Mouse (Mus musculus): ENCODE data around the gene Tspan18. TPM values are rescaled to one million over a fixed set of nuclear protein-coding genes. Genes with fewer than 3 reads are reported as not detected.

Tspan18 gene
- total and polyA plus RNA-seq, 3 experiments: 0.38 TPM; not detected in 2

GRCm38 (mm10) chr2:93170845-93171200 lies 163.5 kb downstream of the Tspan18 start:
- H3K9me3 ChIP-seq (replicated peaks; ENCODE audit: low read length): no peaks in the 10 kb centered on the region
- peaks cover 92% of the 10 kb centered on the region for H3K27me3 ChIP-seq (replicated peaks)
- dilution Hi-C loops (cut with MboI; ENCODE audit: extremely low pct_ligation_motif_present, extremely low pct_unique_long_range_greater_than_20kb, low sequenced_read_pairs): no loop called here
- H3K4me1 ChIP-seq (ENCODE audit: control insufficient read depth in 1 of 2, insufficient read depth in 2 of 2): peaks cover 12% of the 10 kb centered on the region in 2 experiments
- no peak overlapping the region for H3K27ac ChIP-seq (ENCODE audit: insufficient read depth, low read depth)
- in situ Hi-C loops (cut with MboI; ENCODE audit: low pct_ligation_motif_present, low pct_unique_long_range_greater_than_20kb, low sequenced_read_pairs): loop anchor here (10.0 kb wide), 1 partner anchor 46 kb away; no protein-coding TSS in a partner anchor
- H3K79me2 ChIP-seq (replicated peaks; ENCODE audit: control insufficient read depth, extremely low read depth, insufficient read depth, poor library complexity, severe bottlenecking): no peaks in the 10 kb centered on the region
- TF ChIP-seq ETS1 (conservative IDR thresholded peaks at IDR 0.05; ENCODE audit: low read depth, low read length) (no peak), EP300 (IDR thresholded peaks at IDR 0.05; ENCODE audit: low read length) (no peak), USF1 (IDR thresholded peaks at IDR 0.05; ENCODE audit: low read depth, low read length) (no peak), NELFE (IDR thresholded peaks at IDR 0.05; ENCODE audit: low read depth, low read length) (no peak), RAD21 (IDR thresholded peaks at IDR 0.05; ENCODE audit: low read depth, low read length) (no peak), CHD2 (IDR thresholded peaks at IDR 0.05; ENCODE audit: low read length) (no peak), PAX5 (IDR thresholded peaks at IDR 0.05; ENCODE audit: low read length) (no peak), BHLHE40 (IDR thresholded peaks at IDR 0.05; ENCODE audit: low read depth, low read length) (no peak), MXI1 (IDR thresholded peaks at IDR 0.05; ENCODE audit: low read depth, low read length) (no peak), TCF12 (IDR thresholded peaks at IDR 0.05; ENCODE audit: low read depth, low read length) (no peak), MAX (IDR thresholded peaks at IDR 0.05; ENCODE audit: low read length) (no peak), NRF1 (IDR thresholded peaks at IDR 0.05; ENCODE audit: low read depth, low read length) (no peak), JUN (IDR thresholded peaks at IDR 0.05; ENCODE audit: insufficient read depth, low read depth, low read length) (no peak), MAFK (IDR thresholded peaks at IDR 0.05; ENCODE audit: insufficient replicate concordance, low read length) (no peak), USF2 (conservative IDR thresholded peaks at IDR 0.05; ENCODE audit: low read depth, low read length) (no peak)
- no peak for DNase-seq (ENCODE audit: extremely low read depth)
- H3K4me3 ChIP-seq (replicated peaks in 1 of 3; ENCODE audit: low read depth in 2 of 3, low read length in 2 of 3, poor library complexity in 1 of 3): no peak overlapping the region
- no peaks in the 10 kb centered on the region for H3K36me3 ChIP-seq (replicated peaks in 1 of 2; ENCODE audit: control insufficient read depth in 1 of 2, insufficient read depth in 1 of 2, low read length in 1 of 2)
- no peak overlapping the region for H3K4me2 ChIP-seq (ENCODE audit: insufficient read depth, low read depth, poor library complexity, severe bottlenecking)
- no peak overlapping the region for H3K9ac ChIP-seq (ENCODE audit: insufficient read depth, low read depth)

- TF ChIP-seq MYC (IDR thresholded peaks at IDR 0.05; ENCODE audit: low read depth, low read length): no peak
- TF ChIP-seq USF1 (IDR thresholded peaks at IDR 0.05; ENCODE audit: low read depth, low read length): no peak
- TF ChIP-seq ZC3H11A (IDR thresholded peaks at IDR 0.05; ENCODE audit: low read depth, low read length): no peak
- TF ChIP-seq ZKSCAN1 (IDR thresholded peaks at IDR 0.05; ENCODE audit: borderline replicate concordance, low read depth, low read length): no peak
- TF ChIP-seq BHLHE40 (IDR thresholded peaks at IDR 0.05; ENCODE audit: low read depth, low read length): no peak
- TF ChIP-seq E2F4 (IDR thresholded peaks at IDR 0.05; ENCODE audit: insufficient replicate concordance, low read depth, low read length): no peak
- in situ Hi-C loops (cut with MboI; ENCODE audit: low pct_ligation_motif_present, low pct_unique_long_range_greater_than_20kb, low sequenced_read_pairs) (loop anchor here (10.0 kb wide), 1 partner anchor 45 kb away; no protein-coding TSS in a partner anchor), dilution Hi-C loops (cut with MboI; ENCODE audit: extremely low pct_ligation_motif_present, extremely low pct_unique_long_range_greater_than_20kb, low sequenced_read_pairs) (no loop called here)
- Histone ChIP-seq H3K79me2 (replicated peaks; ENCODE audit: control insufficient read depth, extremely low read depth, insufficient read depth, poor library complexity, severe bottlenecking) (no peaks in the 10 kb centered on the region), H3K27ac (ENCODE audit: insufficient read depth, low read depth) (no peak overlapping the region), H3K36me3 (replicated peaks in 1 of 2; ENCODE audit: control insufficient read depth in 1 of 2, insufficient read depth in 1 of 2, low read length in 1 of 2) (no peaks in the 10 kb centered on the region), H3K9ac (ENCODE audit: insufficient read depth, low read depth) (no peak overlapping the region), H3K4me3 (replicated peaks in 1 of 3; ENCODE audit: low read depth in 2 of 3, low read length in 2 of 3, poor library complexity in 1 of 3) (no peak overlapping the region), H3K4me2 (ENCODE audit: insufficient read depth, low read depth, poor library complexity, severe bottlenecking) (no peak overlapping the region), H3K4me1 (ENCODE audit: control insufficient read depth in 1 of 2, insufficient read depth in 2 of 2) (peaks cover 12% of the 10 kb centered on the region in 2 experiments), H3K9me3 (replicated peaks; ENCODE audit: low read length) (no peaks in the 10 kb centered on the region), H3K27me3 (replicated peaks) (peaks cover 92% of the 10 kb centered on the region)
- no peak for DNase-seq (ENCODE audit: extremely low read depth)
These were observed 164.0 kb downstream of the Tspan18 start for GRCm38 (mm10) chr2:93170156-93170844.

Data from CH12.LX (cell line).